Mouse (Mus musculus) ES-Bruce4 (cell line): ENCODE data around the gene Tbc1d9b.

Source experiments
- CTCF ChIP-seq: IDR thresholded peaks from one replicate; pipeline ENCODE4 v1.8.1; 2011; ENCODE audit warnings: low read depth, low read length
- EP300 ChIP-seq: IDR thresholded peaks from 2 replicates; pipeline ENCODE4 v1.6.1; 2011; ENCODE audit warnings: low read depth, low read length; ENCODE audit not compliant: insufficient read depth

- TF ChIP-seq EP300 (no peak), CTCF (no peak)
These were observed 605 bp downstream of the Tbc1d9b start for GRCm38 (mm10) chr11:50131801-50132201.
